Mouse (Mus musculus) hindbrain, embryonic 12.5 days (tissue): Measurements from ENCODE around the gene Dusp8. TPM values are rescaled to one million over a fixed set of nuclear protein-coding genes. Genes with fewer than 3 reads are reported as not detected.

Source experiments
- ATAC-seq: fragments of 200-750 bp; cut with Nextera tagmentation; 2 replicates; pipeline ENCODE4 v1.8.0; 2017; ENCODE audit warnings: moderate TSS enrichment; ENCODE audit not compliant: low FRiP score
- H3K27ac ChIP-seq: fragments of 300-500 bp; sonication (generic); 2 replicates; pipeline ENCODE4 v1.5.1; 2016; ENCODE audit warnings: mild to moderate bottlenecking
- H3K27me3 ChIP-seq: fragments of 300-500 bp; sonication (generic); 2 replicates; pipeline ENCODE4 v1.6.1; 2016; ENCODE audit warnings: mild to moderate bottlenecking
- H3K36me3 ChIP-seq: fragments of 300-500 bp; sonication (generic); 2 replicates; pipeline ENCODE4 v1.6.1; 2016; ENCODE audit warnings: mild to moderate bottlenecking
- H3K4me1 ChIP-seq: fragments of 300-500 bp; sonication (generic); 2 replicates; pipeline ENCODE4 v1.6.1; 2016
- H3K4me2 ChIP-seq: fragments of 300-500 bp; sonication (generic); replicated peaks from 2 replicates; pipeline ENCODE4 v1.6.1; 2016; ENCODE audit warnings: mild to moderate bottlenecking
- H3K4me3 ChIP-seq: fragments of 300-500 bp; sonication (generic); 2 replicates; pipeline ENCODE4 v1.5.1; 2016; ENCODE audit warnings: mild to moderate bottlenecking
- H3K9ac ChIP-seq: fragments of 300-500 bp; sonication (generic); 2 replicates; pipeline ENCODE4 v1.6.1; 2016; ENCODE audit warnings: mild to moderate bottlenecking, moderate library complexity
- H3K9me3 ChIP-seq: fragments of 300-500 bp; sonication (generic); replicated peaks from 2 replicates; pipeline ENCODE4 v1.6.1; 2016; ENCODE audit warnings: mild to moderate bottlenecking
- WGBS: fragments of 180-500 bp; shearing (Covaris S2); methylation state at CpG from one replicate; pipeline ENCODE4 v1.1.7; 2016; 5-methylcytosine and 5-hydroxymethylcytosine counted together
- polyA plus RNA-seq: library from polyadenylated mRNA; unstranded; fragments of >200 nt; fragmentation: Nextera tagmentation; extraction: Ambion mirVana; gene quantifications from 2 replicates; pipeline ENCODE4 v1.2.1, GENCODE M21; 2016

Gene Dusp8
- polyA plus RNA-seq, 1 experiment from 2014 or later = 49.1 TPM

DNA sequence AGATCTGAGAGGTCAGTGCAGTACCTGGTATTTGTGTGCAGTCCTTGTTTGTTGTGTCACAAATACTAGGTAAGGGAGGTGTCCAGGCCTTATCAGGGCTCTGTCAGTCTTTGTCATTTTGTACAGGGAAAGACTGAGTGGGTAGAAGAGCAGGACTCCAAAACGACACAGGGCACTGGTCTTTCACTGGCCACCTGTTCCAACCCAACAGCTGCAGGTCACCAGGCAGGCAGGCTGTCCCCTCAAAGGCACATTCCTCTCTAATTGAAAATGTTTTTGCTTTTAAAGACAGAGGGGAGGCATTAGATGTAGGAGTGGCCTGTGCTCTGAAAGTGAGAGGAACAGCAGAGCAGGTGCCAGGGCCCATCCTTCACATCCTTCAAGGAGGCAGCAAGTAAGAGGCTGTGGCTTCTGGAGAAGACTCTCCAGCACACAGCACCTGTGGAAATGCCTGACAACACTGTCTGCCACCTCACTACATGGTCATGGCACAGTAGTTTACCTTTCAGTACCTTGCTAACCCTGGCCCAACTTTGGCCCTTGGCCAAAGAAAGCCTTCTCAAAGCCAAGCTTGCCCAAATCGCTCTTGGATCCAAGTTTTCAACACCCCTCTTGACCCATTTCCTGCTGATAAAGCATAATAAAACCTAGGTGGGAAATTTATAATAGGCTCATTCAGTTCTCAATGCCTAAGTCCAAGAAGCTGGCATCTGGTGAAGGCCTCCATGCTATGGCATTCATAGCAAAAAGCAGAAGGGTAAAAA is 60.4 kb downstream of the Dusp8 start:
- WGBS = 69% methylated on average over 2 of the region's 2 CpGs
- Histone ChIP-seq H3K9me3 (no peaks in the 10 kb centered on the region), H3K36me3 (no peaks in the 10 kb centered on the region), H3K4me3 (no peak overlapping the region), H3K27me3 (no peaks in the 10 kb centered on the region), H3K27ac (no peak overlapping the region), H3K4me2 (no peak overlapping the region), H3K4me1 (0 out of 2 replicates have a peak, but pooled peaks cover 3% of the 10 kb centered on the region), H3K9ac (no peak overlapping the region)
- ATAC-seq = no peak

DNA sequence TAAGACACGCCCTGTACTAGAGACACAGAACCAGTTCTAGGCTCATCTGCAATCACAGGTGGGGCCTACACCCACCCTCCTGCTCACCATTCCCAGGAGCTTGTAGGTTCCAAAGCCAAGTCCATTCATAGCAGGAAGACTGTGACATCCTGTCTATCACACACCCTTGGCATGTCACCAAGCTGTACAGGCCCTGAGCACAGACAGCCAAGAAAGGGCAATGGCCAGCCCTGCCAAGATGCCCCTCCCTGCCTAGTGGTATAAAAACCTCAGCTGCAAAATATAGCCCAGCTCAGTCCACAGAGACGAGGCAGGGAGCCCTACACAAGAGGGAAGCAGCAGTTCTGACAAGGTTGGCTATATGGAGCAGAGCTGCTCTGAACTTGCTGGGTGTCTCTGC is 61.4 kb downstream of the Dusp8 start:
- WGBS = 89% methylated on average over 2 of the region's 2 CpGs
- ATAC-seq = no peak
- H3K4me1 ChIP-seq = 0 out of 2 replicates have a peak, but pooled peaks cover 3% of the 10 kb centered on the region

DNA sequence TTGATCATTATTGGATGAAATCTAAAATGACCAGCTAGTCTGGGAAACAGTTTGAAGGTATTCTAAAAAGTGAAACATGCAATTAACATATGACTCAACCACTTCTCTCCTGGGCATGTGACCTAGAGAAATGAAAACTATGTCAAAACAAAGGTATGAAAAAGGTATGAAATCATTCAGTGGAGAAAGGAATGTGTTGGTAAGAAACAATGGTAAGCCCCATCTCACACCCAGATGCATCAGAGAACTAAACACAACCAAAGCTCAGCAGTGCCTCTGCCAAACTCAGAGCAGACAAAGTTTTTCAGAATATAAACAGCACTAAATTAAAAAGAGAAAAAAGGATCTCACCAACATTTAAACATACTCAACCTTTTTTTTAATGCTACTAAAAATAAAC is 65.6 kb downstream of the Dusp8 start:
- Histone ChIP-seq H3K4me2 (no peak overlapping the region), H3K27me3 (no peaks in the 10 kb centered on the region), H3K9me3 (no peaks in the 10 kb centered on the region), H3K36me3 (no peaks in the 10 kb centered on the region), H3K9ac (no peak overlapping the region), H3K27ac (no peak overlapping the region), H3K4me1 (peaks cover 15% of the 10 kb centered on the region; the same call in 1 of the 2 replicates), H3K4me3 (no peak overlapping the region)
- ATAC-seq = no peak

More for the DNA sequence above, 61.4 kb downstream of the Dusp8 start:
- Histone ChIP-seq H3K4me3 (no peak overlapping the region), H3K27ac (no peak overlapping the region), H3K4me2 (no peak overlapping the region), H3K9me3 (no peaks in the 10 kb centered on the region), H3K9ac (no peak overlapping the region), H3K27me3 (no peaks in the 10 kb centered on the region), H3K36me3 (no peaks in the 10 kb centered on the region)

Other genes starting within 250 kb of the Dusp8 start
- gene Tollip, start 177.3 kb downstream of the Dusp8 start, polyA plus RNA-seq = 65.1 and 67.3 TPM in 2 replicates
- gene Brsk2, start 146.1 kb downstream of the Dusp8 start, polyA plus RNA-seq = 15.9 and 18.6 TPM in 2 replicates
- gene Mob2, start 34.8 kb downstream of the Dusp8 start, polyA plus RNA-seq = 48.0 and 48.8 TPM in 2 replicates
- not detected in 2 replicates for gene Gm45618, start 24.9 kb upstream of the Dusp8 start, polyA plus RNA-seq
- gene Gm39115, start 40.2 kb upstream of the Dusp8 start, polyA plus RNA-seq = not detected in 2 replicates
- gene Gm45337, start 48.8 kb upstream of the Dusp8 start, polyA plus RNA-seq = not detected in 2 replicates
- not detected in 2 replicates for gene Gm29735, start 61.3 kb upstream of the Dusp8 start, polyA plus RNA-seq
- gene Gm4553, start 69.9 kb upstream of the Dusp8 start, polyA plus RNA-seq = not detected in 2 replicates
- gene Krtap5-2, start 80.2 kb upstream of the Dusp8 start, polyA plus RNA-seq = not detected in 2 replicates
- gene Gm10153, start 94.5 kb upstream of the Dusp8 start, polyA plus RNA-seq = not detected in 2 replicates
- gene Krtap5-3, start 105.5 kb upstream of the Dusp8 start, polyA plus RNA-seq = not detected in 2 replicates
- not detected in 2 replicates for gene Gm7579, start 116.0 kb upstream of the Dusp8 start, polyA plus RNA-seq
- gene Krtap5-5, start 134.1 kb upstream of the Dusp8 start, polyA plus RNA-seq = not detected in 2 replicates
- not detected in 2 replicates for gene Gm40460, start 145.2 kb upstream of the Dusp8 start, polyA plus RNA-seq
- not detected in 2 replicates for gene Gm2431, start 162.5 kb upstream of the Dusp8 start, polyA plus RNA-seq
- gene Gm4559, start 178.5 kb upstream of the Dusp8 start, polyA plus RNA-seq = not detected in 2 replicates
- gene Krtap5-1, start 201.3 kb upstream of the Dusp8 start, polyA plus RNA-seq = not detected in 2 replicates
- gene Krtap5-4, start 207.7 kb upstream of the Dusp8 start, polyA plus RNA-seq = not detected in 2 replicates